Mouse (Mus musculus): ENCODE results near the gene Thnsl1.

DNA sequence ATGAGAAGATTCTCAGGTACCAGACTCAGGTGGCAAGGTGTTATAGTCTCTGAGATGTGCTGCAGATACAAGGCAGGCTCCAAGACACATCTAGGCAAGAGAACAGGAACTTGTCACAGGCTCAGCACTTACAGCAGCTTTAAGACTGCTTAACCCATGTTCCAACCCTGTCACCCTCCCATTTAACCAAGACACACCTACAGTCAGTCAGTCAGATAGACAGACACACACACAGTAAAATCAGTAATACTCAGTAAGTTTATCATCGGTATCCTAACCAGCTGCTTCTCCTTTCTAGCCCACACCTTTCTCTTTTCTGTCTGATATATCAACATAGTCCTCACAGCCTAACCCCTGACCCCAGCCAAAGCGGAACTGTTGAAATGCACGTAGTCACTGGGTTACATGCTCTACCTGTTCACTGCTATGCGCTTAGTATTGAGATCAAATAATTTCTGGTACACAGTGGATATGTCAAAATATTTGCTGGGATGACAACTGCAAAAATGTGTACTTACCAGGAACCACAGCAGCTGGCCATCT is 30.4 kb downstream of the Thnsl1 start:
- no peak for TF ChIP-seq POLR2A (IDR thresholded peaks at IDR 0.05; ENCODE audit: borderline replicate concordance, extremely low read depth, insufficient read depth, insufficient read length, poor library complexity, severe bottlenecking)
- TF ChIP-seq CTCF (IDR thresholded peaks at IDR 0.05; ENCODE audit: borderline replicate concordance, extremely low read depth, insufficient read depth, insufficient read length): no peak

All from brain, embryonic 14.5 days (tissue).